Mouse (Mus musculus) MEL (cell line): ENCODE measurements at regions not wholly inside any gene's neighbourhood (a gene's known extent, or its start where the extent isn't known, plus 50 kb on each side); places are given as distances from the start of the nearest gene placed in this dataset.

Experiments
- CTCF ChIP-seq, 3 experiments: IDR thresholded peaks in 2 of 3; conservative IDR thresholded peaks in 1 of 3; 2 replicates each; pipeline ENCODE4 v1.5.1; 2011 to 2012; ENCODE audit warnings: low read length in 3 of 3, low read depth in 2 of 3, mild to moderate bottlenecking in 2 of 3, improper control_type of control experiment in 1 of 3, inconsistent platforms in 1 of 3, mixed read lengths in 1 of 3, moderate library complexity in 1 of 3; ENCODE audit not compliant: control insufficient read depth in 1 of 3, insufficient read depth in 1 of 3, poor library complexity in 1 of 3, severe bottlenecking in 1 of 3
- MAFK ChIP-seq: IDR thresholded peaks from 2 replicates; pipeline ENCODE4 v1.6.1; 2011; ENCODE audit warnings: low read depth, mild to moderate bottlenecking, low read length, improper control_type of control experiment, borderline replicate concordance
- MXI1 ChIP-seq: IDR thresholded peaks from 2 replicates; pipeline ENCODE4 v1.6.1; 2011; ENCODE audit warnings: mild to moderate bottlenecking, low read depth, low read length, improper control_type of control experiment
- NRF1 ChIP-seq: IDR thresholded peaks from 2 replicates; pipeline ENCODE4 v1.6.1; 2014; ENCODE audit warnings: low read depth, mild to moderate bottlenecking, inconsistent platforms, low read length, improper control_type of control experiment, moderate library complexity; ENCODE audit not compliant: poor library complexity, insufficient read depth, severe bottlenecking
- POLR2A ChIP-seq, 2 experiments: IDR thresholded peaks; 2 replicates each; pipeline ENCODE4 v1.6.1; 2011 to 2012; ENCODE audit warnings: low read length in 2 of 2, mild to moderate bottlenecking in 2 of 2, control low read depth in 1 of 2, improper control_type of control experiment in 1 of 2, low read depth in 1 of 2, moderate library complexity in 1 of 2; ENCODE audit not compliant: control insufficient read depth in 1 of 2, insufficient read depth in 1 of 2, poor library complexity in 1 of 2
- RCOR1 ChIP-seq: IDR thresholded peaks from 2 replicates; pipeline ENCODE4 v1.6.1; 2012; ENCODE audit warnings: low read depth, mild to moderate bottlenecking, inconsistent platforms, low read length, improper control_type of control experiment
- TAL1 ChIP-seq: IDR thresholded peaks from 2 replicates; pipeline ENCODE4 v1.6.1; 2012; ENCODE audit warnings: mild to moderate bottlenecking, inconsistent platforms, low read length, moderate library complexity, mixed read lengths
- TCF12 ChIP-seq: IDR thresholded peaks from 2 replicates; pipeline ENCODE4 v1.6.1; 2014; ENCODE audit warnings: low read depth, mild to moderate bottlenecking, inconsistent platforms, low read length, improper control_type of control experiment, moderate library complexity
- UBTF ChIP-seq: IDR thresholded peaks from 2 replicates; pipeline ENCODE4 v1.6.1; 2012; ENCODE audit warnings: low read depth, mild to moderate bottlenecking, inconsistent platforms, low read length, improper control_type of control experiment, moderate library complexity, borderline replicate concordance; ENCODE audit not compliant: insufficient read depth
- ZKSCAN1 ChIP-seq: IDR thresholded peaks from 2 replicates; pipeline ENCODE4 v1.6.1; 2012; ENCODE audit warnings: low read depth, mild to moderate bottlenecking, inconsistent platforms, low read length, improper control_type of control experiment, moderate library complexity

DNA sequence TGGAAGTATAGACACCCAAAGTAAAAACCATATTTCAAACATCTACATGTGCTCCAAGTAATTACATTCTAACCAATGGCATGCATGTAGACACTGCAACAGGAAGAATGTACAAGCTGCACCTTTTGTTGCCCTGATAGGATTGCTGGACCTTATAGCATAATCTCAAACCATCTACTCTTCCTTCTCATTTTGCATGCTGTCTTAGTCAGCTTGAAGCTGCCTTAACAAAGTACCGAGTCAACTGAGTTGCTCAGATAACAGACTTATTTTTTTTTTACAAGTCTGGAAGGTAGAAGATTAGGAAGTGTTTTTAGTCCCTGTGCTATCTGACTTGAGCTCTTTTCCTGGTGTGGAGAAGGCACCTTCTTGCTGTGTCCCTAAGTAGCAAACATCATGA is 103.4 kb upstream of the Wls start:
- TF ChIP-seq ZKSCAN1 = no peak
- no peak for TF ChIP-seq RCOR1
- TF ChIP-seq TAL1 = no peak
- no peak for TF ChIP-seq MAFK
- TF ChIP-seq UBTF = no peak
- no peak for TF ChIP-seq POLR2A (IDR thresholded peaks at IDR 0.05; ENCODE audit: control insufficient read depth in 1 of 2, insufficient read depth in 1 of 2, low read depth in 1 of 2, low read length in 2 of 2, poor library complexity in 1 of 2)
- no peak for TF ChIP-seq NRF1
- no peak for TF ChIP-seq MXI1
- no peak for TF ChIP-seq CTCF (IDR thresholded peaks at IDR 0.05 in 2 of 3, conservative IDR thresholded peaks at IDR 0.05 in 1 of 3; ENCODE audit: control insufficient read depth in 1 of 3, insufficient read depth in 1 of 3, low read depth in 2 of 3, low read length in 3 of 3, poor library complexity in 1 of 3, severe bottlenecking in 1 of 3)
- TF ChIP-seq TCF12 = no peak
